Comparison of ENCODE assay signal across 24 mouse cellular contexts in genomic region chr12:111911171-111911760, GRCm38 (mm10). TPM values are rescaled to one million over a fixed set of nuclear protein-coding genes. Genes with fewer than 3 reads are reported as not detected.
DNase-seq lines count a peak whose midpoint lies in the region; ATAC-seq and TF ChIP-seq lines count a peak whose summit lies in the region.
"Had no signal": no experiment of that assay in that cellular context is flagged by ENCODE, and none has a peak within 500 bp of the region (broad histone marks: within the 10 kb centered on the region; RNA-seq: fewer than 3 reads in every experiment).

No protein-coding gene starts in this region.

- H3K36me3 ChIP-seq in lung, postnatal 0 days (ENCODE audit: insufficient read depth, low read length), result no peaks in the 10 kb centered on the region
- H3K36me3 ChIP-seq in small intestine, adult 2 months (ENCODE audit: control insufficient read depth, insufficient read depth, low read length), result no peaks in the 10 kb centered on the region
- H3K36me3 ChIP-seq: heart, embryonic 12.5 days; liver, embryonic 13.5 days; lung, embryonic 15.5 days; neural tube, embryonic 15.5 days had no signal

- peak overlapping the region; percentile 49 for H3K27ac ChIP-seq in gastrocnemius, adult 2 months
- H3K27ac ChIP-seq in lung, postnatal 0 days (ENCODE audit: low read length), result no peak overlapping the region
- peak overlapping the region; percentile 90 for H3K27ac ChIP-seq in small intestine, adult 2 months (ENCODE audit: insufficient read depth, low read depth, low read length)
- H3K27ac ChIP-seq: hindbrain, postnatal 0 days; layer of hippocampus, adult 2 months; liver, embryonic 13.5 days; lung, embryonic 15.5 days; macrophage; neural tube, embryonic 15.5 days had no signal

- no peak for DNase-seq in gastrocnemius, adult 2 months
- DNase-seq in gastrocnemius, postnatal 25 days, result no peak
- DNase-seq in lung, postnatal 0 days (ENCODE audit: low spot score), result peak; percentile 39
- no peak for DNase-seq in lung, adult 18-20 months
- DNase-seq in cerebellum, adult 9-10 months, result no peak
- DNase-seq in layer of hippocampus, postnatal 14 days (ENCODE audit: low spot score in 2 of 2), result no peak
- DNase-seq: adrenal gland, postnatal 14 days; cerebellum, adult 9-11 months; forebrain, postnatal 0 days; gastrocnemius, postnatal 36 days; heart, postnatal 10 days; kidney, adult 9 months; kidney, postnatal 14 days; layer of hippocampus, postnatal 36 days; liver, embryonic 13.5 days; thymus, postnatal 25 days had no signal

- WGBS in lung, postnatal 0 days, result 76% methylated on average over 15 of the region's 15 CpGs
- WGBS in small intestine, adult 2 months, result 34% methylated on average over 15 of the region's 15 CpGs

- intact Hi-C loops in gastrocnemius, adult 2 months (cut with DNase I), result no loop called here

- H3K27me3 ChIP-seq in lung, postnatal 0 days (replicated peaks; ENCODE audit: insufficient read depth, low read length), result no peaks in the 10 kb centered on the region
- H3K27me3 ChIP-seq in small intestine, adult 2 months (ENCODE audit: control insufficient read depth, insufficient read depth, low read length), result no peaks in the 10 kb centered on the region
- H3K27me3 ChIP-seq: lung, embryonic 15.5 days had no signal

- ATAC-seq in lung, postnatal 0 days, result no peak
- ATAC-seq: forebrain, postnatal 0 days; hindbrain, postnatal 0 days; midbrain, embryonic 16.5 days had no signal

- H3K4me3 ChIP-seq in gastrocnemius, adult 2 months, result no peak overlapping the region
- no peak overlapping the region for H3K4me3 ChIP-seq in lung, postnatal 0 days (ENCODE audit: low read depth, low read length)
- H3K4me3 ChIP-seq in small intestine, adult 2 months (ENCODE audit: low read depth, low read length), result no peak overlapping the region
- H3K4me3 ChIP-seq: heart, embryonic 12.5 days; layer of hippocampus, adult 2 months; liver, embryonic 13.5 days; lung, embryonic 15.5 days; neural tube, embryonic 15.5 days had no signal

- peaks cover 7% of the 10 kb centered on the region; the same call in 1 of the 2 replicates for H3K4me1 ChIP-seq in lung, postnatal 0 days (ENCODE audit: insufficient read depth, low read depth, low read length)
- H3K4me1 ChIP-seq in small intestine, adult 2 months (ENCODE audit: control insufficient read depth, insufficient read depth, insufficient read length, low read length), result peaks cover 32% of the 10 kb centered on the region; the same call in 1 of the 2 replicates

- H3K9ac ChIP-seq in lung, postnatal 0 days (replicated peaks; ENCODE audit: low read depth), result no peak overlapping the region
- H3K9ac ChIP-seq: forebrain, postnatal 0 days; heart, embryonic 12.5 days; liver, embryonic 13.5 days; lung, embryonic 15.5 days; neural tube, embryonic 15.5 days had no signal

- H3K9me3 ChIP-seq in lung, postnatal 0 days (ENCODE audit: low read length), result no peaks in the 10 kb centered on the region
- H3K9me3 ChIP-seq: heart, embryonic 12.5 days; liver, embryonic 13.5 days; lung, embryonic 15.5 days; neural tube, embryonic 15.5 days had no signal

- TF ChIP-seq POLR2A in small intestine, adult 2 months (IDR thresholded peaks at IDR 0.05; ENCODE audit: low read depth, low read length), result no peak

- 0 out of 2 replicates have a peak, but pooled peaks have one; percentile 21 for TF ChIP-seq EP300 in lung, postnatal 0 days (IDR thresholded peaks at IDR 0.05)

- TF ChIP-seq CTCF in gastrocnemius, adult 2 months (IDR thresholded peaks at IDR 0.05), result no peak
- TF ChIP-seq CTCF in lung, postnatal 0 days (IDR thresholded peaks at IDR 0.05), result no peak; the same call in 1 of the 2 replicates
- TF ChIP-seq CTCF in small intestine, adult 2 months (IDR thresholded peaks at IDR 0.05; ENCODE audit: extremely low read depth, insufficient read length, insufficient replicate concordance, low read depth, low read length), result no peak

- H3K4me2 ChIP-seq in lung, postnatal 0 days (replicated peaks; ENCODE audit: low read depth, low read length), result no peak overlapping the region
- H3K4me2 ChIP-seq: heart, embryonic 12.5 days; liver, embryonic 13.5 days; lung, embryonic 15.5 days; neural tube, embryonic 15.5 days had no signal

RNA-seq across cellular contexts. Expression of gene Ppp1r13b, which starts 3.4 kb away (rescaled TPM):
- 1 to 10 TPM; 6.7 to 7.1 TPM for total RNA-seq in gastrocnemius, adult 2 months (2021)
- 1 to 10 TPM; 5.3 to 6.1 TPM for total RNA-seq in gastrocnemius, postnatal 25 days (2021)
- 21.8 and 22.7 TPM in 2 replicates for polyA plus RNA-seq in lung, postnatal 0 days (2015; fragmentation: Nextera tagmentation; extraction: Ambion mirVana)
- polyA plus RNA-seq in small intestine, adult 2 months (2012; rRNA removed), result 12.2 and 22.8 TPM in 2 replicates
- total RNA-seq in layer of hippocampus, postnatal 14 days (2021), result 10 to 100 TPM; 79.3 to 83.0 TPM

RNA-seq across cellular contexts. Expression of gene Atp5mpl, which starts 55.5 kb away (rescaled TPM):
- 100 to 1,000 TPM; 684 to 874 TPM for total RNA-seq in gastrocnemius, adult 2 months (2021)
- 100 to 1,000 TPM; 775 to 816 TPM for total RNA-seq in gastrocnemius, postnatal 25 days (2021)
- polyA plus RNA-seq in lung, postnatal 0 days (2015; fragmentation: Nextera tagmentation; extraction: Ambion mirVana), result 400 and 463 TPM in 2 replicates
- polyA plus RNA-seq in small intestine, adult 2 months (2012; rRNA removed), result 17.1 and 34.2 TPM in 2 replicates
- total RNA-seq in layer of hippocampus, postnatal 14 days (2021), result 100 to 1,000 TPM; 434 to 440 TPM

Comparison
In these comparisons a context has a peak if more than half of its experiments do, and no peak if none do; other contexts are left out.
1. RNA of gene Ppp1r13b, which starts 3.4 kb away (total RNA-seq): 79.3 to 83.0 TPM in layer of hippocampus, postnatal 14 days; 6.7 to 7.1 TPM in gastrocnemius, adult 2 months and 5.3 to 6.1 TPM in gastrocnemius, postnatal 25 days; every median in the first group is over 4 times any median in the second.